Mouse (Mus musculus): Measurements from ENCODE around the gene Ube2t. TPM values are rescaled to one million over a fixed set of nuclear protein-coding genes. Genes with fewer than 3 reads are reported as not detected.

The Ube2t gene
- 22.3 and 23.9 TPM in 2 replicates for polyA plus RNA-seq (2012; rRNA removed)

DNA sequence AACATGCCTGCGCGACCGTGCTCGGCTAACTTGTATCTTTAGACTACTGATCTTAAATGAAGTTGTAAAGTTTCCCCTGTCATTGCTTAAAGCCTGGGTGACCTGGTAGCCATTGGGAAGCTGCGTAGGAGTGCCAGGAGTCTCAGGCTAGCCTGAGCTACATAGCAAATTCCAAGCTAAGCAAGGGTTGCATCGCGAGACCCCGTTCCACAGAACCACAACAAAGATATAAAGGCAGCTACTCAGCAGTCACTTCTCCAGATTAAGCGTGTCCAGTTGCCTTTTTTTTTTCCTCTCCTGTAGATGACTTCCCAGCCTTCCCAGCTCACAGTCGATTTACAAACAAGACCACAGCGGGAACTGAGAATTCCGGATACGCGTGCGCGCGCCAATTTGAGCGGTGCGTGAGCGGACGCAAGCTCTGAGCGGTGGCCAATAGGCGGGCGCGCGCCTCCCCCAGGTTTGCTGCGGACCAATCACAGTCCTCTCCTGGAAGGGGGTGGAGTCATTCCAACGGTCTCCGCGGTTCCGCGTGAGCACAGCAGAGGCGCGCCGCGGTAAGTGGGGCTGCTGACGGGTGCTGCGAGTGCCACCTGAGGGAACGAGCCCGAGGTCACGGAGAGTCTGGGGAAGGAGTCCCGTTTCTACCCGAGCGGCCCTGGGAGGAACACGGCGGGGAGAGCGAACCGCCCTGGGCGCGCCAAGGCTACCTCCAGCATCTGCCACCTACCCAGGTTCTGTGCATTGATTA lies at the start of gene Ube2t:
Ube2t (plus strand) TSS at position 513 of the 751 bp plus-strand sequence.

DNA sequence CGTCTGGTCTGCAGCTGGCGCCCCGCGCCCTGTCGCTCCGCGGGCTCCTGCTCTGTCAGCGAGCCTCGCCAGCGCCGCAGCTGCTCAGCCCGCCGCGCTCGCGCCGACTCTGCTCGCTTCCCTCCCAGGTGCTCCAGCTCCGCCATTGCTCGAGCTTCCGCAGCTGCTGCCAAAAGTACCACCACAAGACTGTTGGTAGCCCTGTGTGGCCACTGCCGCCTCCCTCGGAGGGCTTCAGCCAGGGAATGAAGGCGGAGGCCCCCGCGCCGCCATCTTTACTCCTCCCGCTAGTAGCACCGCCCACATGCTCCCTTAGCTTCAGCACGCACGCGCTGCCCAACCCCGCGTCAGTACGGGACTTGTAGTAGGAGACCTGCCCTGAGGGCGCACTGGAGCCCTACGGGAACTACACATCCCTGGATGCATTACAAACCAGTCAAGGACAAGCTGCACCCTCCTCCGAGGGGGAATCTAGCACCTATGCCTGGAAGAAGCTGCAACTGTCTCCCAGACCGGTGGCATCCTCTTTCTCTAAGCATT lies 6.7 kb upstream of the Ube2t start, which contains the start of gene Ppp1r12b:
Ppp1r12b (minus strand) TSS at position 306 of the 540 bp plus-strand sequence.

Other genes with a start within 250 kb of the Ube2t start
- 1.6 and 2.0 TPM in 2 replicates for gene Ppp1r12b, start 6.6 kb upstream of the Ube2t start, polyA plus RNA-seq (2012; rRNA removed)
- 0.03 TPM in 2 replicates for gene Lgr6, start 142.7 kb downstream of the Ube2t start, polyA plus RNA-seq (2012; rRNA removed)
- gene Ptpn7, start 170.1 kb downstream of the Ube2t start, polyA plus RNA-seq (2012; rRNA removed) = 10.6 and 13.6 TPM in 2 replicates
- 8.8 and 10.0 TPM in 2 replicates for gene Arl8a, start 184.3 kb downstream of the Ube2t start, polyA plus RNA-seq (2012; rRNA removed)
- not detected in 2 replicates for gene Gpr37l1, start 205.1 kb downstream of the Ube2t start, polyA plus RNA-seq (2012; rRNA removed)